Mouse (Mus musculus) bone marrow, adult 2 months (tissue): ENCODE measurements around the gene Dlgap1. TPM values are rescaled to one million over a fixed set of nuclear protein-coding genes. Genes with fewer than 3 reads are reported as not detected.
A peak's percentile ranks its signal among the peaks of the same experiment; 100 is the strongest.

Source experiments
- H3K27ac ChIP-seq: fragments of 200-500 bp; 2 replicates; pipeline ENCODE4 v1.5.1; 2012; ENCODE audit warnings: low read depth, mild to moderate bottlenecking, control low read depth, inconsistent platforms, low read length; ENCODE audit not compliant: control insufficient read depth, poor library complexity, insufficient read depth
- H3K4me1 ChIP-seq: fragments of 200-500 bp; 2 replicates; pipeline ENCODE4 v1.6.1; 2011; ENCODE audit warnings: low read length; ENCODE audit not compliant: control insufficient read depth, insufficient read depth
- H3K4me3 ChIP-seq: fragments of 200-500 bp; replicated peaks from 2 replicates; pipeline ENCODE3; 2011; ENCODE audit warnings: mild to moderate bottlenecking, low read depth, low read length, control low read depth; ENCODE audit not compliant: control insufficient read depth
- CTCF ChIP-seq: fragments of 200-500 bp; IDR thresholded peaks from 2 replicates; pipeline ENCODE4 v1.5.1; 2011; ENCODE audit warnings: low read length, control low read depth; ENCODE audit not compliant: control insufficient read depth, insufficient read depth
- POLR2A ChIP-seq: fragments of 200-500 bp; IDR thresholded peaks from 2 replicates; pipeline ENCODE4 v1.6.1; 2011; ENCODE audit warnings: low read depth, mild to moderate bottlenecking, control low read depth, low read length, borderline replicate concordance; ENCODE audit not compliant: control insufficient read depth
- WGBS: fragments of 180-500 bp; shearing (Covaris S2); methylation state at CpG from one replicate; pipeline ENCODE4 v1.1.7; 2018; 5-methylcytosine and 5-hydroxymethylcytosine counted together
- polyA plus RNA-seq: library from polyadenylated mRNA; stranded (reverse); fragments of >200 nt; gene quantifications from 2 replicates; pipeline ENCODE4 v1.2.4, GENCODE M21; 2011; ENCODE audit warnings: low replicate concordance; ENCODE audit not compliant: missing spikeins, insufficient read depth, insufficient read length

Gene Dlgap1
- polyA plus RNA-seq, 1 experiment = not detected

DNA sequence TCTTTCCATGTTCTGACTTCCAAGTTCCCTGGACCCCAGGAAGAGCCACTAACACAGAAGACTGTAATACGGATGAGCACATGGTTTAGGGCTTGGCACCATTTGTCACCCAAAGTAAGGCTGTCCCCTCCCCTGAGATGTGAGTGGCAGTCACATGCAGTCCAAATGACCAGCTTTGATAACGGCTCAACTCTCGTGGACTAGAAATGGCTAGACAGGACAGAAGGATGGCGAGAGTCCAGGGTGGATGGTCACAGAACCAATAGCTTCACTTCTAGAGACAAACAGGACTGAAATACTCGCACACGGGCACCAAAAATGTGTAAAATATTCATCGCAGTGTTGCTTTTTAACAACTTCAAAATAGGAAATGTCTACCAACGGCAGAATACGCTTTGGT lies 657.5 kb downstream of the Dlgap1 start:
- 82% methylated on average over 9 of the region's 9 CpGs for WGBS

DNA sequence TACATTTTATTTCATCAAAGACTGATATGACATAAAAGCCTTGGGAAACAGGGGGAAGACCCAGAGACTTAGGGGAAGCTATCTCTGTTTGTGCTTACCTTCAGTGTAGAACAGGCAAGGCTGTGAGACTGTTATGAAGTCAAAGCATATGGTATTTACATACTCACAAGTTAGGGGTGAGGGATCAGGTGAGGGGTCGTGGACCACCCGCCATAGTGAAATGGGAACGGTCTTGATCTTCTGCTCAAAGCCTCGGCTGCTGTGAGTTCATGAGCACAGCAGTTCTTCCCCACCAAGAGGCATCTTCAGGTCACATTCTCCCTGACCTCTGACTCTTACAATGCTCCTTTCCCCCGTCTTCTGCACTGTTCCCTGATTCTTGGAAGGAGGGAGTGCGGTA lies 658.1 kb downstream of the Dlgap1 start:
- TF ChIP-seq POLR2A = no peak
- no peak for TF ChIP-seq CTCF
- WGBS = 78% methylated on average over 6 of the region's 6 CpGs
- no peaks in the 10 kb centered on the region for H3K4me1 ChIP-seq

More for the DNA sequence above, 657.5 kb downstream of the Dlgap1 start:
- TF ChIP-seq CTCF (no peak), POLR2A (no peak)
- H3K27ac ChIP-seq = no peak overlapping the region
- H3K4me3 ChIP-seq = no peak overlapping the region
- no peaks in the 10 kb centered on the region for H3K4me1 ChIP-seq

DNA sequence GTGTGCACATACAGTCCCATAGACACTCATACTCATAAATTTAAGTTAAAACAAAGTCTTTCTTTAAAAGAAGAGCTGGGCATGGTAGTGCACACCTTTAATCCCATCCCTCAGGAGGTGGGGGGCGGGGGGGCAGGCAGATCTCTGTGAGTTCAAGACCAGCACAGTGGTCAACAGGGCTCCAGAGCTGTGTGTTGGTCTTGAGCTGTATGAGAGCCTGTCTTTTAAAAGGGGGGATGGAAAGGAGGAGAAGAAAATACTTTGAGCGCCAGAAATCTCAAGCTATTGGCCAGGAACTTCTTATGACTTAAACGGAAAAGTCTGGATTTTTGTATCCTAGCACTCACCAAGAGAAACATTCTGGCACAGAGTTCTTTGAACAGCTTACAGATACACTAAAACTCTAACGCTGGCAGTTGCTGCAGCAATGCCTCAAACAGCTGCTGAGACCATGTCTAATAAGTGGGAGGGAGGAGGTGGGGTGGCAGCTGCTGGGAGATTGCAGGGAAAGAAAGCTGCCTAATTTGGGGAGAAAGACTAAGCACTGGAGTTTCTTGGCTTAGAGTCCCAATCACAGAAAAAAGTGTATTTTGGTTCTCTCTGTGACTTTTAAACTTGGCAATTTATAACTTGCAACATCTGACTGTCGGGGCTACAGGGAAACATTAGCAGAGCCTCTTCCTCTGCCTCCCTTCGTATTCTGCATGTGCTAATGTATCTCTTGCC lies 660.9 kb downstream of the Dlgap1 start:
- WGBS = 63% methylated on average over 6 of the region's 6 CpGs
- H3K4me3 ChIP-seq = no peak overlapping the region
- no peak overlapping the region for H3K27ac ChIP-seq
- no peaks in the 10 kb centered on the region for H3K4me1 ChIP-seq
- TF ChIP-seq POLR2A = no peak
- TF ChIP-seq CTCF = no peak

More for the DNA sequence above, 658.1 kb downstream of the Dlgap1 start:
- Histone ChIP-seq H3K27ac (no peak overlapping the region), H3K4me3 (no peak overlapping the region)

DNA sequence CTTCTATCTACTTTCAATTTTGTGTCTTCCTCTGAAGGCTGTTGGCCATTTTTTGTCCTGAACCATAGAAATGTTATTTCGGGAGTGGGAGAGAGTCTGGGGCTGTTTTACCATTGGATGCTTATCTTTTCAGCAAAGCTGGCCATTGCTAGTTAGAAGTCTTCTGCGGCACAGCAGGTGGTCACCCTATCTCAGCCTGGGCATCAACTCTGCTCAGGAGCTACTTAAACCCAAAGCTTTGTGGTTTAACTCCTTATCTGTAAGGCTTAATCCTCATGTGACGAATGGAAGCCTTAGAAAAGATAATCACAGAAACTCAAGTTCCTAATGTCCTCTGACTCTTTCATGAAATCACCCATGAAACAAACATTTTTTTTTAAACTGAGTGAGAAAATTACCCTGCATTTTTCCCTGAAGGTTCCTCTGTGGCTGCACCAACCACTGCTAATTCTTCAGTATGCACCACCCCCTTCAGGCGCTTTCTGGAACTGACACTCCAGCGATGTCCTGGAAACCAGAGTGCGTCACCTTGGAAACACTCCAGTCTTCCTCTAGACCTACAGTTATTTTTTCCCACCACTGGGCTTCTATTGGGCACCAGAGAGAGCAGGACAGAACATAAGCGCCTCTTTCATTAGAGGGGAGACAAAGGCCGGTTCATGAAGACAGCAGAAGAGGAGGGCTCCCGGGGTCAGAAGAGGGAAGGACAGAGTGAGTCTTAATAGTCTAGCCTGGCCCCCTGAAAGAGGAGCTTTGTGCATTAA lies 664.5 kb downstream of the Dlgap1 start:
- Histone ChIP-seq H3K4me3 (no peak overlapping the region), H3K4me1 (no peaks in the 10 kb centered on the region), H3K27ac (no peak overlapping the region)
- TF ChIP-seq POLR2A = no peak
- peak; percentile 58 for TF ChIP-seq CTCF
- 27% methylated on average over 9 of the region's 9 CpGs for WGBS

DNA sequence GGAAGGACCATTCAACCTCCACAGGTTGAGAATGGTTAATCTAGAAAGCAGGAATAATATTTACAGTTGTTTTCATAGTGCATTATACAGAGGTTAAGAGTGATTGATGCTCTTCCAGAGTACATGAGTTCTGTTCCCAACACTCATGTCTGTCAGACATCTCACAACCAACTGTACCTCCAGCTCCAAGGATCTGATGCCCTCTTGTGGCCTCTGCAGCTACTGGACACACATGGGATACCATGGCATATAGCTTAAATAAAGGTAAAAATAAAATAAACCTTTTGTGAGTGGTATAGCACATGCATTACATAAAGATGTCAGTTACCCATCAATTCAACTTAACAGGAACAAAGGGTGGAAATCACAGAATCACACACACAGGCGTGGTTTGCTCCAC lies 674.3 kb downstream of the Dlgap1 start:
- Histone ChIP-seq H3K27ac (no peak overlapping the region), H3K4me1 (no peaks in the 10 kb centered on the region), H3K4me3 (no peak overlapping the region)
- TF ChIP-seq CTCF (no peak), POLR2A (no peak)
- 80% methylated on average over 1 of the region's 1 CpGs for WGBS

DNA sequence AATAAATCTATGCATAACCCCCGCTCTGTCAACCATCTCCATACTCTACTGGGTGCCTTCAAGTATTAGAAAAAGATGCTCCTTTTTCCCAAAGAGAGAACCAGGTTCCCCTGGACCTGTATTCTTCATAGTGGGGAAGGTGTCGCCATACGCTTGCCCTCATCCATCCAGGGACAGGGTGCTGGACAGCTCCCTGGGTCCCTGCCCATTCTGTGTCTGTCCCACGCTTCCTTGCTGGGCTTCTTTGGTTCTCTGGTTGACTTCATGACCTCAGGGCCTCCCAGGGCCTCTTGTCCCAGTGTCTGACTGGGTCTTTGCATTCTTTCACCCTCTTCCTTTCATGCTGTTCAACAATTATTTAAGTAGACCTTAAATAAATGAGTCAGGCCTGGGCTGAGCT lies 677.8 kb downstream of the Dlgap1 start:
- WGBS = 49% methylated on average over 4 of the region's 4 CpGs
- no peak overlapping the region for H3K27ac ChIP-seq
- H3K4me1 ChIP-seq = no peaks in the 10 kb centered on the region
- no peak overlapping the region for H3K4me3 ChIP-seq
- TF ChIP-seq CTCF (no peak), POLR2A (no peak)

DNA sequence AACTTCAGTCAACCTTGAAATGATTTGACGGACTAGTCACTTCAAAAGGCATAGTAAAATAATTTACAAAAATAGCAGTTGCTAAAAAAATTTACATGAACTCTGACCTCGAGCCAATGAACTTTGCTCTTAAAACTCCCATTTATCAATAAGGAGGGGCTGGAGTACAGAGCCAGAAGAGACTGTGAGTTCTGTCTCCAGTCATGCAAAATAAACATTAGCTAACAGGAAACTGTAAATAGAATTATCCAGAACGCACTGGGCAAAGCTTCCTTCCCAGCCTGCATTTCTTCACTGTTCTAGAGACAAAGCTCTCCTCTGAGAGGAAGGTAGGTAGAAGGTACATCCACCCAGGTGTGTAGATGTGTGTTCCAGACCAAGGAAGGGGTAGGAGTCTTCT lies 692.5 kb downstream of the Dlgap1 start:
- no peak overlapping the region for H3K4me3 ChIP-seq
- no peak overlapping the region for H3K27ac ChIP-seq
- no peaks in the 10 kb centered on the region for H3K4me1 ChIP-seq
- 69% methylated on average over 3 of the region's 3 CpGs for WGBS
- TF ChIP-seq CTCF (no peak), POLR2A (no peak)

DNA sequence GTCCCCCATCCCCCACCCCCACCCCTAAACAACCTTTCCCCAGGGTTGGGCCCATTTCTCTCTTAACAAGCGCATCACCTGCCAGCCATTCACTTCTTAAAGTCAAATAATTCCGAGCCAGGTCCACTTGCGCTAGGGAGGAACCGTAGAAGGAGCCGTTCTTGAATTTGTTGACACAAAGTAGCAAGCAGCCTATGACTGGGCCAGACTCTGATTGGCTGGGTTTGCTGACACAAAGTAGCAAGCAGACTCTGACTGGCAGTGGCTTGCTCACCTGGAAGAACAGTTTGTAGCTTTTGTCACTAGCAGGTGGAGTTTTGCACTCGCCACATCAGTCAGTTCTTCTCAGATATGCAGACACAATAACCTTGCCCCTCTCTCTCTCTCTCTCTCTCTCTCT lies 695.1 kb downstream of the Dlgap1 start:
- 78% methylated on average over 6 of the region's 6 CpGs for WGBS

More for the DNA sequence above, 695.1 kb downstream of the Dlgap1 start:
- Histone ChIP-seq H3K4me3 (no peak overlapping the region), H3K27ac (no peak overlapping the region), H3K4me1 (no peaks in the 10 kb centered on the region)
- TF ChIP-seq CTCF (no peak), POLR2A (no peak)
